Mouse (Mus musculus): ENCODE data around the gene Pipox. TPM values are rescaled to one million over a fixed set of nuclear protein-coding genes. Genes with fewer than 3 reads are reported as not detected.

Gene Pipox
- polyA plus RNA-seq, 1 experiment from 2014 or later, result 12.6 TPM

DNA sequence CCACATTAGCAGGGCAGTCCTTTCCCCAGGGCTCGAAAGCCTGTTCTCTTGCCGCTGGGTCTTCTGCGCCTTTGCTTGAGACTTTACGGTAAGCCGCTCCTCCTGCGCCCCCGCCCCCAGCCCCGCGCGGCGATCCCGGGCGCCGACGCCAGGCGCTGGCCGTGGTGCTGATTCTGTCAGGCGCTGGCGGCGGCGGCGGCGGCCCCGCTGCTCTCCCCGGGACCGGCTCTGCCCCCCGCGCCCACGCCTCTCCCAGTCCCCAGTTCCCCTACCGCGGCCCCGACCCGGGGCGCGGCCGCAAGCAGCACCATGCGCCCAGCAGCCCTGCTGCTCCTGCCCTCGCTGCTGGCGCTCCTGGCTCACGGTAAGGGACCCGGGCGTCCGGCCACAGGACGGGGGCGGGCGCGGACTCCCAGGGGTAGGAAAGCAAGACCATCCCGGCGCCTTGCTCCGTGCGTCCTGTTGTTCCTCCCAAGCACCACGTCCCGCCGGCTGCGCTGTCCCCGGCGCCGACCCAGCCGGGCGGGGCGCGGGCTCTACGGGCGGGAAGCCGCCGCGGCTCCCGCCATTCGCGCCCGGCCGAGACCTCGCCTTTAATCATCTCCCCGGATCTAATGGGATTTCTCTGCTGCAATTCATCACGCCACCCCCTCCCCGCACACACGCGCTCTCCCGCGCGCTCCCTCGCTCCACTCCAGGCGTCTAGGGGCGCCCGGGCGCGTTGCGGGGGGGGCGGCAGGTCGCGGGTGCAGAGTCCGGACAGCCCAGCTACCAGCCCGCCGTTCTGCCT lies 37.0 kb upstream of the Pipox start, which contains the start of gene Sez6:
Gene Sez6 (plus strand): TSS at position 50 of the 790 bp plus-strand sequence.
- under 1% methylated on average over 89 of the region's 94 CpGs for WGBS
- DNase-seq (ENCODE audit: low spot score, missing footprints), result peak; percentile 98
- Histone ChIP-seq H3K36me3 (ENCODE audit: control insufficient read depth, insufficient read depth, low read length) (no peaks in the 10 kb centered on the region), H3K27me3 (ENCODE audit: control insufficient read depth, insufficient read depth, low read length) (peaks cover 36% of the 10 kb centered on the region), H3K4me3 (ENCODE audit: low read depth, low read length) (peak within 1 kb of the TSS; percentile 61), H3K9ac (ENCODE audit: low read length) (peak within 1 kb of the TSS; percentile 59), H3K9me3 (ENCODE audit: control insufficient read depth, low read length) (no peaks in the 10 kb centered on the region), H3K4me1 (ENCODE audit: control insufficient read depth, insufficient read depth, low read length) (peaks cover 18% of the 10 kb centered on the region), H3K4me2 (peak within 1 kb of the TSS; percentile 99), H3K27ac (ENCODE audit: low read depth, low read length) (no peak within 1 kb of the TSS)
- ATAC-seq (ENCODE audit: low FRiP score), result peak; percentile 77

DNA sequence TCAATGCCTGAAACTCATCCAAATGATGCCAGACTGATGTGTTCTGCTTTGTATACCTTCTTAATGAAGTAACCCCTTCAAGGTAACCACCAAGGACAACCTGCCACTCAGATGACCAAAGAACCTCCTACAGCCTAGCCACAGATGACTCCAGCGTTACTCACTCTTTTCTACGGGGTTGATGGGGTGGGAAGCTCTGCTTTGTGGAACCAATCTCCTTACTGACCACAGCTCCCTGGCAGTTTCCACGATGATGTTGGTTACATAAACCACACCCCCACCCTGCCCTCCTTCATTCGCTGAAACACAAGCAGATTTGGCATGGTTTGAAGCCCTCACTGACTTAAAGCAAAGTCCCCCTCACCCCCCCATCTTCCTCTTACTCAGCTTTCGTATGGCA lies 33.9 kb upstream of the Pipox start:
- peaks cover 17% of the 10 kb centered on the region for H3K27me3 ChIP-seq (ENCODE audit: control insufficient read depth, insufficient read depth, low read length)

DNA sequence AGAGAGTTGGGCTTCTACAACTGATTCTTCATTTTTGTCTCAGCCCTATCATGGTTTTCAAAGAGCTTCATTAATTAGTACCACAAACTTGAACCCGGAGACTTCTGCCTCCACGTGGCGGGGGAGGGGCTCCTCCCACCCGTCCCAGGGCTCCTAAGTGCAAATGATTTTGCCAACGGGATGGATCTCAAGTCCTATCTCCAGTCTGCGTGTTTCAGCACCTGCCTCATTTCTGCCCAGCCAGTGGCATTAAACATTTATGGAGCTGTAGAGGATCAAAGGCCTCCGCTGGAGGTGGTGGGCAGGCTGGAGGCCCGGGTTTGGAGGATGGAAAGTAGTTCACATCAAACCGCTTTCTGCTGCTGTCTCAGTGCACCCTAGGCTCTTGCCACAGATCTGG lies 32.8 kb upstream of the Pipox start:
- 32% methylated on average over 9 of the region's 9 CpGs for WGBS
- no peaks in the 10 kb centered on the region for H3K9me3 ChIP-seq (ENCODE audit: control insufficient read depth, low read length)
- no peak overlapping the region for H3K9ac ChIP-seq (ENCODE audit: low read length)
- H3K36me3 ChIP-seq (ENCODE audit: control insufficient read depth, insufficient read depth, low read length), result no peaks in the 10 kb centered on the region
- DNase-seq (ENCODE audit: low spot score, missing footprints), result no peak
- peaks cover 6% of the 10 kb centered on the region for H3K27me3 ChIP-seq (ENCODE audit: control insufficient read depth, insufficient read depth, low read length)
- H3K4me3 ChIP-seq (ENCODE audit: low read depth, low read length), result no peak overlapping the region
- H3K4me2 ChIP-seq, result no peak overlapping the region
- ATAC-seq (ENCODE audit: low FRiP score), result no peak
- H3K27ac ChIP-seq (ENCODE audit: low read depth, low read length), result no peak overlapping the region
- H3K4me1 ChIP-seq (ENCODE audit: control insufficient read depth, insufficient read depth, low read length), result peaks cover 17% of the 10 kb centered on the region

More for the DNA sequence above, 33.9 kb upstream of the Pipox start:
- H3K4me2 ChIP-seq, result no peak overlapping the region
- no peak for DNase-seq (ENCODE audit: low spot score, missing footprints)
- H3K4me3 ChIP-seq (ENCODE audit: low read depth, low read length), result no peak overlapping the region
- no peak for ATAC-seq (ENCODE audit: low FRiP score)
- no peaks in the 10 kb centered on the region for H3K9me3 ChIP-seq (ENCODE audit: control insufficient read depth, low read length)
- peaks cover 22% of the 10 kb centered on the region for H3K4me1 ChIP-seq (ENCODE audit: control insufficient read depth, insufficient read depth, low read length)
- no peak overlapping the region for H3K27ac ChIP-seq (ENCODE audit: low read depth, low read length)
- no peaks in the 10 kb centered on the region for H3K36me3 ChIP-seq (ENCODE audit: control insufficient read depth, insufficient read depth, low read length)
- 61% methylated on average over 5 of the region's 5 CpGs for WGBS
- H3K9ac ChIP-seq (ENCODE audit: low read length), result no peak overlapping the region

DNA sequence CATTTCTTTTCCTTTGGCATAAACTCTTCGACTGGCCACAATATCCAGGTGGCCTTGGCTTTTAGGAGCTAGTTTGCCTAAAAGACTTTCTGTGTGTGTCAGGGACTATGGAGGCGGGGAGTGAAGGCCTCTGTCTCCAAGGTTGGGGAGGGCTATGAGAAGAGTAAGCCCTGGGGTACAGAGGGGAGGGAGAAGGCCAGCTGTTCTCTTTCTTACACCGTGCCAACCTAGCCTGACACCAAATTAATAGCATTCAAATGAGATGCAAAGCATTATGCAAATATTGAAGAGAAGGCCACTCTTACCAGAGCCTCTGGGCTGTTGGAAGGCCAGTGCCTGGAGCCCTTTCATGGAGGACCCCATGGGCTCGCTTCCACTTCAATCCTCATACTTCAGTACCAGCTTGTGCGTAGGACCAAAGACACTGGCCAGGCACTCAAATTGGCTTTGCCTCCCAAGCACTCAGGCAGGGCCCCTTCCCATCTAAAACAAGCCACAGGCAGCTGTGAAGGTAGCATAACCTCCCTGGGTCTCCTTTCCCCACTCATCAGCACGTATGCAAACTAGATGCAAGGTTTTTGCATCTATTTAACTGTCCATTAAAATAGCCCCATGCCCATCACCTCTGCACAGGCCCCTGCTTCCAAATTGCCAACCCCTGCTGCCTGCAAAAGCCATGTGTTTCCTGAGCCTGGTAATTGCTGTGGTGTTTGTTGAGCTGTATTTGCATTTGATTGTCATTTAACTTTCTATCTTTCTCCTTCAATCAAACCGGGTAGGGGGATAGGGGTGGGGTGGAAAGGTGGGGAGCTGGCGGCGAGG lies 32.2 kb upstream of the Pipox start:
- DNase-seq (ENCODE audit: low spot score, missing footprints), result no peak
- Histone ChIP-seq H3K4me2 (no peak overlapping the region), H3K9me3 (ENCODE audit: control insufficient read depth, low read length) (no peaks in the 10 kb centered on the region), H3K27me3 (ENCODE audit: control insufficient read depth, insufficient read depth, low read length) (peaks cover 2% of the 10 kb centered on the region), H3K4me1 (ENCODE audit: control insufficient read depth, insufficient read depth, low read length) (peaks cover 12% of the 10 kb centered on the region), H3K4me3 (ENCODE audit: low read depth, low read length) (no peak overlapping the region), H3K27ac (ENCODE audit: low read depth, low read length) (no peak overlapping the region), H3K9ac (ENCODE audit: low read length) (no peak overlapping the region), H3K36me3 (ENCODE audit: control insufficient read depth, insufficient read depth, low read length) (no peaks in the 10 kb centered on the region)
- 47% methylated on average over 9 of the region's 9 CpGs for WGBS
- ATAC-seq (ENCODE audit: low FRiP score), result peak; percentile 43

DNA sequence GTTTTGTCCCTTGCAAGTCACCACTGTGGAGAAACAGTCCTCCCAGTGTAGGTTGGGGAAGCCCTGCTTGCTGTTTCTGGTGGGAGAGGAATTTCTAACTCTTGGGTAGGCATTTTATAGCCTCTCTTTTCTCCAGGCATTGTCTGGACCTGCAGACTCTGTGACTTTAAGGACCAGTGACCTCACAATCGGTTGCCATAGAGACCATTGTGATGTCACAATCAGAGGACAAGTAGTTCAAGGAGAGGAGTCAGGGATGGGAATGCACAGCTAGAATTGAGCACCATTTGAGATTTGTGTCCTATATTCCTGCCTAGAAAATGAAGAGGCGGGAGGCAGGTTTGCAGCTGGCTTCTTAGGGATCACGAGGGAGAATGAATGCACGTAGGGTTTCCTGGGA lies 29.4 kb upstream of the Pipox start:
- H3K4me3 ChIP-seq (ENCODE audit: low read depth, low read length), result no peak overlapping the region
- no peak overlapping the region for H3K27ac ChIP-seq (ENCODE audit: low read depth, low read length)
- WGBS, result 76% methylated on average over 4 of the region's 4 CpGs
- ATAC-seq (ENCODE audit: low FRiP score) (no peak), DNase-seq (ENCODE audit: low spot score, missing footprints) (no peak)
- H3K27me3 ChIP-seq (ENCODE audit: control insufficient read depth, insufficient read depth, low read length), result no peaks in the 10 kb centered on the region
- no peaks in the 10 kb centered on the region for H3K9me3 ChIP-seq (ENCODE audit: control insufficient read depth, low read length)
- H3K9ac ChIP-seq (ENCODE audit: low read length), result no peak overlapping the region
- H3K4me2 ChIP-seq, result no peak overlapping the region
- no peaks in the 10 kb centered on the region for H3K36me3 ChIP-seq (ENCODE audit: control insufficient read depth, insufficient read depth, low read length)
- H3K4me1 ChIP-seq (ENCODE audit: control insufficient read depth, insufficient read depth, low read length), result peaks cover 8% of the 10 kb centered on the region

DNA sequence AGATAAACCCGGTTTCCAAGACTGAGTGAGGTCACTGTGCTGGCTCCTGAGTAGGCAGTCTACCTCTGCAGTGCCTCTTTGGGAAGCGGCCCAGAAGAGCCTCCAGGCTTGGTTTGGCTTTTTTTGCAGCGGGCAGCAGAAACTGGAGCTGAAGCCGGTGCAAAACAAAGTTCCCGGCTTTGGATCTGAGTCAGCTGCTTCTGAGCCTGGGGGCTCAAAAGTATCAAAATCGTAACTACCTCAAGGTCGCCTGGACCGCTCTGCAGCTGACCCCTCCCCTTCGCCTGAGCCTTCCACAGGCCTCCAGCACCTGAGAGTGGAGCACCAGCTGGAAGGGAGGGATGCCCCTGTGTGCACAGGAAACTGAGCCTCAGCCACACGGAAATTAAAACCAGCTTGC lies 23.3 kb upstream of the Pipox start:
- no peak overlapping the region for H3K4me2 ChIP-seq
- DNase-seq (ENCODE audit: low spot score, missing footprints), result no peak
- ATAC-seq (ENCODE audit: low FRiP score), result no peak
- no peaks in the 10 kb centered on the region for H3K9me3 ChIP-seq (ENCODE audit: control insufficient read depth, low read length)
- peaks cover 17% of the 10 kb centered on the region; the same call in 1 of the 2 replicates for H3K27me3 ChIP-seq (ENCODE audit: control insufficient read depth, insufficient read depth, low read length)
- 59% methylated on average over 10 of the region's 10 CpGs for WGBS
- no peaks in the 10 kb centered on the region for H3K4me1 ChIP-seq (ENCODE audit: control insufficient read depth, insufficient read depth, low read length)
- H3K9ac ChIP-seq (ENCODE audit: low read length), result no peak overlapping the region
- H3K4me3 ChIP-seq (ENCODE audit: low read depth, low read length), result no peak overlapping the region
- H3K36me3 ChIP-seq (ENCODE audit: control insufficient read depth, insufficient read depth, low read length), result no peaks in the 10 kb centered on the region
- no peak overlapping the region for H3K27ac ChIP-seq (ENCODE audit: low read depth, low read length)

DNA sequence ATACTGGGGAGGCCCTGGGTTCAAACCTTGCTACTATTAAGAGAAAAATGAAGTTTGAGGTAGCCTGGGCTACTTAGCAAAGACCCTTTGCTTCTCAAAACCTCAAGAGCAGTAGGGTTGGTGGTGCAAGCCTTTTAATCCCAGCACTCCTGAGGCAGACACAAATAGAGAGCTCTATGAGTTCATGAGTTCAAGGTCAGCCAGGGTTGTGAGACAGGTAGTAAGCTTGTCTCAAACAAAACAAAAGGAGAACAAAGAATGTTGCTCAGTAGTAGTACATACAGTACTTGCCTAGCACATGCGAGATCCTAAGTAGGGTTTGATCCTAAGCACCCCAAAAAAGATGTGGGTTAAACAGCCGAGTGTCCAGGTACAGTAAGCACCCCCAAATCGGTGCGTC lies 22.8 kb upstream of the Pipox start:
- Histone ChIP-seq H3K36me3 (ENCODE audit: control insufficient read depth, insufficient read depth, low read length) (no peaks in the 10 kb centered on the region), H3K9ac (ENCODE audit: low read length) (no peak overlapping the region), H3K4me1 (ENCODE audit: control insufficient read depth, insufficient read depth, low read length) (no peaks in the 10 kb centered on the region), H3K27me3 (ENCODE audit: control insufficient read depth, insufficient read depth, low read length) (peaks cover 17% of the 10 kb centered on the region; the same call in 1 of the 2 replicates), H3K4me2 (no peak overlapping the region), H3K4me3 (ENCODE audit: low read depth, low read length) (no peak overlapping the region), H3K9me3 (ENCODE audit: control insufficient read depth, low read length) (no peaks in the 10 kb centered on the region), H3K27ac (ENCODE audit: low read depth, low read length) (no peak overlapping the region)
- 89% methylated on average over 4 of the region's 4 CpGs for WGBS
- ATAC-seq (ENCODE audit: low FRiP score) (no peak), DNase-seq (ENCODE audit: low spot score, missing footprints) (no peak)

DNA sequence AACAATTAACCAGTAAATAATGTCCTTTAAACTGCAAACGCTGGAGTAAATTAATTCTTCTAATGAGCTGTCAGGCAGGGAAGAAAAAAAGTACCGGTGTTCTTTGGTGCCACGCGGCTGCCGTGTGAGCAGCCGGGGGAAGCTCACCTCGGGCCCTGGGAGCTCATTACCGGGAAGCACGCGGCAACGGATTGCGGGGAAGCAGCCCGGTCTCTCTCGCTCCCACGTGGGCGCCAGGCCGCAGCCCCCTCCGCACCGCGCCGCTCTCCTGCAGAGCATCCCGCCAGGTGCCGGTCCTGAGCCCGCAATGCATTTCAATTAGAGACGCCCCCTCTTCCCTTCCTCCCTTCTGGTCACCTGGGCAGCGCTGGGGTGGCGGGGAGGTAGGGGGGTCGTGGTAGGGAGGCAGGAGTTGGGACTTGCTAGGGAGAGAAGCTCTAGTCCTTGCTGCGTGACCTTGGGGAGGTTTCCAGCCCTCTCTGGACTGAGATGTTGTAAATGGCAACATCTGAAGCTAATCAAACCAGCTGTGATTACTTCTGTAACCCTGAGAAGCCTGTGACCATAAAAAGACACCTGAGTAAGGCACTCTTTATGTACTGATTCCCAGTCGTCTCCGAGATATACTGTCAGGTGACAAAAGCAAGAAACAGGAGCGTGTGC lies 20.8 kb upstream of the Pipox start:
- Histone ChIP-seq H3K27ac (ENCODE audit: low read depth, low read length) (no peak overlapping the region), H3K4me1 (ENCODE audit: control insufficient read depth, insufficient read depth, low read length) (peaks cover 4% of the 10 kb centered on the region), H3K4me2 (no peak overlapping the region), H3K4me3 (ENCODE audit: low read depth, low read length) (no peak overlapping the region), H3K27me3 (ENCODE audit: control insufficient read depth, insufficient read depth, low read length) (peaks cover 17% of the 10 kb centered on the region; the same call in 1 of the 2 replicates), H3K36me3 (ENCODE audit: control insufficient read depth, insufficient read depth, low read length) (no peaks in the 10 kb centered on the region), H3K9me3 (ENCODE audit: control insufficient read depth, low read length) (no peaks in the 10 kb centered on the region), H3K9ac (ENCODE audit: low read length) (no peak overlapping the region)
- no peak for DNase-seq (ENCODE audit: low spot score, missing footprints)
- WGBS, result 6% methylated on average over 32 of the region's 32 CpGs
- ATAC-seq (ENCODE audit: low FRiP score), result no peak
